Mouse (Mus musculus) skeletal muscle tissue, postnatal 0 days (tissue): ENCODE measurements around the gene Gipr. TPM values are rescaled to one million over a fixed set of nuclear protein-coding genes. Genes with fewer than 3 reads are reported as not detected.

Experiments used
- microRNA counts: library from miRNA; unstranded; fragments of <30 nt; microRNA quantifications from one replicate; lab custom pipeline; 2015
- microRNA-seq, 2 experiments: library from miRNA; unstranded; fragments of <30 nt; microRNA quantifications; one replicate each; pipeline ENCODE4; 2016
- polyA plus RNA-seq: library from polyadenylated mRNA; unstranded; fragments of >200 nt; fragmentation: Nextera tagmentation; extraction: Ambion mirVana; gene quantifications from 2 replicates; pipeline ENCODE4 v1.2.1, GENCODE M21; 2015

Gene Gipr
- 0.15 and 0.72 TPM in 2 replicates for polyA plus RNA-seq

DNA sequence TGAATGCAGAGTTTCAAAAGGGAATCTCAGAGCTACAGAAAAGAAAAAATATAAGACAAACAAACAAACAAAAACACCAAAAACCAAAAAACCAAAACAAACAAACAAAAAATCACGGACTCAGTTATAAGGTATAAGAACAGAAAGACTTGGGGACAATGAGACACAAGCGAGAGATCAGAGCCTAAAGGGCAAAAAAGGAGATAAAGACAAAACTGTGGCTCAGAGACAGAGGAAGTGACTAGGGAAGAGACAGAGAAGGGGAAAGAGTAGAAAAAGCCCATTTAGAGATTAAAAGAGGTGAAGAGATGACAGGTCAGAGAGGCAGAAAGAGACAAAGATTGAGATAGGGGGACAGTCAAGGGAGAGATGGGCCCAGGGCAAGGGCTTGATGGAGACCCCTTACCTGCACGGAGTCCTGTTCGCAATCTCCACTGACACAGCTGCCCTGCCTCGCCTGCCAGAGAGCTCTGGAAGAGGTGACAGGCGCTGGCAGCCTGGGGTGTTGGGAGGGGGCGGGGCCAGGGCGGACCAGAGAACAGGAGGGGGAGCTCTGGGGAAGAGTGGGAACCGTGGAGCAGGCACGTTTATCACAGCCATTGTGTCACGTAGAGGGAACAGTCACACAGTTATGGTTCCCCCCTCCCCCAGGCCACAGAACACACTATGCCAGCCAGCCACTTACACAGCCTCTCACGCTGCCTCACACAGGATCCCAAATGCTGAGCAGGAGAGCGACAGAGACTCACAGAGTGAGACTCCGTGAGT lies at the start of gene Gipr:
Gene Gipr (minus strand): TSS at position 472 of the 768 bp plus-strand sequence.

DNA sequence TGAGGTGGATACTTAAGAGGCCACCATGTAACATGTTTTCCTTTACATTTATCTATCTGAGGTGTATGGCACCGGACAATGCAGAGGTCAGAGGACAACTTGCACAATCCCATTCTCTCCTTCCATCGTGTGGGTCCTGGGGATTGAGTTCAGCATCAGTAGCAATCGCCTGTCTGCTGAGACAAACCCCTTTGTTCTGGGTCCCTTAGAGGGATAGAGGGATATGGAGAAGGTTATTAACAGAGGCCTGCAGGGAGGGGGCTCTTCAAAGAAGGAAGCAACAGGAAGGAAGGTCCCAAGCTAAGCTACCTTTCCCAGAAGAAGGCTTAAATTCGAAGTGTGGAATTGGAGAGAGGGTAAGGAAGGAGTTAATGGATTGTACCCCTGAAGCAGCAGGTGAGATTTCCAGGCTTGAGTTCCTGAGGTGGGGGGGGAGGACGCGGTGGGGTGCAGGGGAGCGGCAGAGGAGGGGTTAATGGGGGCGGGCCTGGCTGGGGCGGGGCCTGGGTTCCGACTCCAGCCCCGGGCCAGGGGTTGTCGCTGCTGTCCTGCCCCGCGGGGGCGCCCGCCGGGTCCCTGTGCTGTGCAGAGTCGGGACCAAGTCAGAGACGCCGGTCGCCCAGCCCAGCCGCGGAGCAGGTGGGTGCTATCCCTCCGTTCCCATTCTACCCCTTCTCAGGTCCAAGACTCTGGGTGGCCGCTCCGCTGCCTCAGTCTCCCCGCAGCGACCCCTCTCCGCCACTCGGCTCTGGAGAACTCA lies 46.2 kb upstream of the Gipr start, which contains the start of gene Gpr4:
Gene Gpr4 (plus strand): TSS at position 543 of the 760 bp plus-strand sequence.

DNA sequence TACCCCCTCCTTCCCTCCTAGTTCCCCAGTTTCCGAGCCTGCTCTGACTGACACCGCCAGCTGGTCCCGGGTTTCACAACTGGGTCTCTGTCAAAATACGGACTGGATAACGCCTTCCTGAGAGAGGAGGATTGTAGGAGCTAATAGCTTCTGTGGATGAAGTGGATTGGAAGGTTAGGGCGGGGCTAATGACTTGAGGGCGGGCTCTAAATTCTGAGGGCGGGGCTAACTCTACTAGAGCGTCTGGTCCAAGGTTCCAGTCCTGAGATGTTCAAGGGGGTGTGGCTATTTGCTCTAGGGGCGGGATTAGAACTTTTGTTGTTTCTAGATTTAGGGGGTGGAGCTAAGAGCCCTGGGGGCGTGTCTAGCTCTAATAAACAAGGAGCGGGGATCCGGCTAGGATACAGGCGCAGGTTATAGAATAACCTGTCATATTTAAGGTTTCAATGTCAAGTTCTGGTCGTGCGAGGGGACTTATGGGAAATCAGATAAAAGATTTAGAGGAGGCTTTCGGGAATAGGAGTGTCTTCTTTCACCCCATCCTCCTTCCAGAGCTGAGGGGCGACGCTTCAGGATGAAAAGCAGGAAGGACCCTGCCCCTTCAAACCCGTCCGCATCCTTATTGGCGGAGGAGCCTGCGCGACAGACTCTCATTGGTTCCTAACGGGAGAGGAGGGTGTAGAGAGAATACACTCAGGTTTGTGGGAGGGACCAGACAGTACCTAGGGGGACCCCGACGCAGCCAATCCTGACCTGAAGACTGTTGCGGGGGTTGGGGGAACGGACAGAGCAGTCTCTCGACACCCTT lies 10.0 kb upstream of the Gipr start, which contains the start of gene Eml2:
Gene Eml2 (plus strand): TSS at position 714 of the 808 bp plus-strand sequence.

DNA sequence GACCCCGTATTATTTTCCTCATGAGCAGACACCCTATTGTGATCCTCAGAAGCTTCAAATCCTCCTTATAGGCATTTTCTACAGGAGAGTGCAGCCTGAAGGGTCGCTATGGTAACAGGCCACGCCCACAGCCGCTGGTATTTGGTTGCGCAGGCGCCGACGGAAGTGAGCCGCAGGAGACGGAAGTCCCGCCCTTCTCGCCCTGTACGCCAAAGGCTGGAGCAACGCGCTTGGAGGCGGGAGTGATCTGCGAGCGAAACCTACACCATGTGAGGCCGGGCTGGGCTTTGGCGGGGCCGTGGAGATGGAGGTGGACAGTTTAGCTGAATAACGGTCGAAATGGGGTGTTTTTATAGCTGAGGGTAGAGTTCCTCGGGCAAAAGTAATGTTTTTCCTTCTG lies 16.3 kb downstream of the Gipr start, which contains the start of gene Snrpd2:
Gene Snrpd2 (plus strand): TSS at position 97 of the 400 bp plus-strand sequence.

DNA sequence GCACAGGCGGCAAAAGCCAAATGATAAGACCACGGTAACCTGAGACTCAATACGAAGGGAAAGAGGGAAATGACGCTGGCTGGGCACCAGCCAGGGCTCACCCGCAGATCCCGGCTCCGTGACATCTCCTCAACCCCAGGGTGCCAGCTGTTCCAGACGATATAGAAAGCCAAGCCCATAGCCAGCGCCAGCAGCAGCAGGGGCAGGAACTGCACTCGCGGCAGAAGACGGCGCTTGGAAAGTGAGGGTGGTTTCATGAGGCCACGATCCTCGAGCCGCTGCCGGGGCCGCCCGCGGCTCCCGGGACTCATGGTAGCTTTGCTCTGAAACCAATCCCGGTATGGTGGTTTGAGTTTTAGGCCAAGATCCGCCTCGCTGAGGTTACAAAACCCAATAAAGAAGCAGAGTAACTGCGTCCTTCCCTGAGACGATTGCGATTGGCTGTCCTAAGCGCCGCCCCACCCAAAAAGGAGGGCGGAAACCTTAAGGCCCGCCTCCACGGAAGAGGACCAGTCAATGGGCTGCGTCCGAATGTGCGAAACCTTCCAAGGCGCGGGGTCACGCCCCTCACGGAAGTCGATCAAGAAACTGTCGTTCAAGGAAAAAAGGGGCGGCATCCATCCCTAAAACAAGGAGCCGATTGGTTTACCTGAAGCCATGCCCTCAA lies 16.9 kb downstream of the Gipr start, which contains the start of gene Qpctl:
Gene Qpctl (minus strand): TSS at position 417 of the 667 bp plus-strand sequence.

DNA sequence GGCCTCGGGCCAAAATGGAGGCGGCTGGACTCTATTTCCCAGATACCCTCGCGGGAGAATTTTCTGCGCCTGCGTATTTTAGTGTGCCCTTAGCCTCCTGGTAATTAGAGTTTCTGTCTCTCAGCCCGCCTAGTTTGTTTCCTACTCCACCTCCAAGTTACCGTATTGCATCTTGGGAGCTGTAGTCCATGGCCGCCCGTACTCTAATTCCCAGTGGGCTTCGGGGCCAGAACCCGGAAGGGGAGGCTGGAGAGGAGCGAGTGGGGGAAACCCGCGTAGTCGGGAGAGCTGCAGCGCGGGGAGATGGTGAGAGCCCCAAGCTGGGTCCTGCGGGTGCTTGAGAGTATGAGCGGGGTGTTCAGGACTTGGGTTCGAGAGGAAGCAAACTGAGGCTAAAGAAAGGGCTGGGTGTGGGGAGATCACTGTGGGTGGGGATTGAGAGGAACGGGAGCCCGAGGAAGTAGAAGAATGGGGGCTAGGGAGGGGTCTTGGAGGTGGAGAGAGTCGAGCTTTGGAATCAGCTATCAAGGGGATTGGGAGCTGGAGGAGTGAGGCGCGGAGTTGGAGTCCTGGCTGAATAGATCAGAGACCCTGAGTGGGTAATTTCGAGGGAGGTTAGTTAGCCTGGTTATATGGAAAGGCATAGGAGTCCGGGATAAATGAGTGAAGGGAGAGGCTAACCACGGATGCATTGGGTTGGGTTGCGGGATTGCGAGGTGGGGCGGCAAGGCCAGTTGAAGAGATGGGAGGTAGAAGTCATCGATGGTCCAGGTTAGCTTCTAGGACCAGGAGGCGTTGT lies 46.1 kb downstream of the Gipr start, which contains the start of gene Fbxo46:
Gene Fbxo46 (plus strand): TSS at position 229 of the 799 bp plus-strand sequence.

DNA sequence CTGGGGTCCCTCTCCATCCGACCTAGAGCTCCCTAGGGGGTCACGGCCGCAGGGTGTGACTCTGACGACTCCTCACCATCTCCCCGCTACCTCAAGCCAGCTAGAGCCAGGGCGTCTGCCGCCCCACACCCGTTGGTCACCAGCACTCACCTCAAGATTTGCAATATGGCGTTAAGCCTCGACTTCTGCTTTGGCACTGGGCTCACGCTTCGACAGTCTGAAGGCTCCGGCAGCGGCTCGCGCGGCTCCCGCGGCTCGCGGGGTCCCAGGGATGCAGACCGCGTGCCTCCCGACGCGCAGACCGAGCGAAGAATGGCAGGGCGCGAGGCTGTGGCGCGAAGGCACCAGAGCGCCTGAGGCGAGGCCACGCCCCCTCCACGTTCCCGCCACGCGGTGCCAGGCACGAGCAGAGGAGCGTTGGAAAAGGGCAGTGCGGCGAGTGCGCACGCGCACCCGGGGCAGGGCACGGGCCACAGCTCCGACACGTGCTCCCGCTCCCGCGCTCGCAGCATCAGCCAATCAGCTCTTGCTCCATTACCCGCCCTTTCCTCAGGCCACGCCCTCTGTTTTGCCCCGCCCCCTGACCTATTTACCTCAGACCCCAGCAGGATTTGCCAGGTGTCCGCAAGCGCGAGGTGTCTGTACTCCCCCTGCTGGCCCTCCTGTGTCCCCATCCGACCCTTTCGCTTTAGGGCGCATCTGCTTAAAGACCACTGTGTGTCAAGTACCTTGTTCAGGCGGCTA lies 47.7 kb downstream of the Gipr start, which contains the start of gene Gm4969:
Gene Gm4969 (minus strand): TSS at position 341 of the 744 bp plus-strand sequence.

MicroRNA genes within 50 kb of the gene (microRNA counts, 519-probe panel; counts per million panel counts)
- 296 counts per million, percentile 58 among the panel's probes with 10 or more counts for microRNA mmu-miR-330 (lab: Ali Mortazavi, UCI)

Small RNA genes within 50 kb of the gene (microRNA-seq; reads per million reads assigned to microRNA genes)
- gene Mir330 = 108 to 113 reads per million in 2 experiments

Other genes with a start within 250 kb of the Gipr start
- 0.29 and 0.33 TPM in 2 replicates for gene Nova2, start 240.2 kb downstream of the Gipr start, polyA plus RNA-seq
- not detected in 2 replicates for gene Nanos2, start 178.7 kb downstream of the Gipr start, polyA plus RNA-seq
- 1.3 and 1.5 TPM in 2 replicates for gene Mypop, start 174.9 kb downstream of the Gipr start, polyA plus RNA-seq
- 12.3 and 16.4 TPM in 2 replicates for gene Irf2bp1, start 162.1 kb downstream of the Gipr start, polyA plus RNA-seq
- gene Foxa3, start 142.6 kb downstream of the Gipr start, polyA plus RNA-seq = 0.22 TPM in 1 of 2 replicates, not detected in the other
- gene Sympk, start 141.8 kb downstream of the Gipr start, polyA plus RNA-seq = 16.8 and 18.7 TPM in 2 replicates
- not detected in 2 replicates for gene Rsph6a, start 111.4 kb downstream of the Gipr start, polyA plus RNA-seq
- gene Dmwd, start 89.9 kb downstream of the Gipr start, polyA plus RNA-seq = 14.4 and 14.7 TPM in 2 replicates
- 145 and 149 TPM in 2 replicates for gene Dmpk, start 82.3 kb downstream of the Gipr start, polyA plus RNA-seq
- 3.9 and 4.8 TPM in 2 replicates for gene Six5, start 71.5 kb downstream of the Gipr start, polyA plus RNA-seq
- 0.30 and 0.65 TPM in 2 replicates for gene Gm4969, start 47.8 kb downstream of the Gipr start, polyA plus RNA-seq
- 5.7 and 6.0 TPM in 2 replicates for gene Fbxo46, start 46.3 kb downstream of the Gipr start, polyA plus RNA-seq
- 7.6 and 8.3 TPM in 2 replicates for gene Qpctl, start 16.8 kb downstream of the Gipr start, polyA plus RNA-seq
- 73.1 and 81.1 TPM in 2 replicates for gene Snrpd2, start 16.4 kb downstream of the Gipr start, polyA plus RNA-seq
- gene Eml2, start 10.3 kb upstream of the Gipr start, polyA plus RNA-seq = 4.9 and 5.0 TPM in 2 replicates
- 1.3 TPM in 2 replicates for gene Gpr4, start 46.4 kb upstream of the Gipr start, polyA plus RNA-seq
- gene Opa3, start 62.2 kb upstream of the Gipr start, polyA plus RNA-seq = 22.8 and 24.1 TPM in 2 replicates
- gene Vasp, start 105.7 kb upstream of the Gipr start, polyA plus RNA-seq = 41.2 and 52.3 TPM in 2 replicates
- 0.11 TPM in 1 of 2 replicates, not detected in the other for gene Ppm1n, start 113.9 kb upstream of the Gipr start, polyA plus RNA-seq
- 408 and 509 TPM in 2 replicates for gene Rtn2, start 116.5 kb upstream of the Gipr start, polyA plus RNA-seq
- gene Fosb, start 143.9 kb upstream of the Gipr start, polyA plus RNA-seq = 0.23 and 0.84 TPM in 2 replicates
- gene Ercc1, start 178.7 kb upstream of the Gipr start, polyA plus RNA-seq = 37.1 and 45.7 TPM in 2 replicates
- gene Cd3eap, start 193.4 kb upstream of the Gipr start, polyA plus RNA-seq = 13.9 TPM in 2 replicates
- 1.4 and 2.4 TPM in 2 replicates for gene Ppp1r13l, start 193.6 kb upstream of the Gipr start, polyA plus RNA-seq
- gene Ercc2, start 215.9 kb upstream of the Gipr start, polyA plus RNA-seq = 5.0 and 5.1 TPM in 2 replicates
- gene Klc3, start 238.0 kb upstream of the Gipr start, polyA plus RNA-seq = 0.12 and 1.7 TPM in 2 replicates
- 17,276 and 19,625 TPM in 2 replicates for gene Ckm, start 238.6 kb upstream of the Gipr start, polyA plus RNA-seq